Mouse (Mus musculus): ENCODE data around the gene Cat. TPM values are rescaled to one million over a fixed set of nuclear protein-coding genes. Genes with fewer than 3 reads are reported as not detected.

Gene Cat
- total and polyA plus RNA-seq, 3 experiments = 29.8 to 84.7 (median 45.0) TPM

DNA sequence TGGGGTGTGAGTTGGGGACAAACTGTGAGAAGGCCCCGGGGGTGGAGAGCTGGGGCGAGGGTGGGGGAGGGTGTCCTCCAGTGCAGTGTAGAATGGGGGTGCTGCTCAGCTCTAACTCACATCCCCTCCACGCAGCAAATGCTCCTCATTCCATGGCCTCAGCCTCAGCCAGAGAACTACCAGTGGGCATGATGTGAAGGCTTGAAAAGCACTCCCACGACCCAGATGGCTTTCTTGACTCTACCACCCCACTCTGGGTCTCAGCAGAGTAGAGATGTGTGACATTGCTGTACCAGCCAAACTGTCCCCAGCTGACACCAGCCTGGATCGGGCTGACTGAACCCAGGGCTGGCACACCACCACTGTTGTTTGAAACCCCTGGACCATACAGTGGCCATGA, 32.4 kb downstream of the Cat start:
- dilution Hi-C loops (cut with MboI; ENCODE audit: extremely low pct_ligation_motif_present, extremely low pct_unique_long_range_greater_than_20kb, low sequenced_read_pairs) (no loop called here), in situ Hi-C loops (cut with MboI; ENCODE audit: low pct_ligation_motif_present, low pct_unique_long_range_greater_than_20kb, low sequenced_read_pairs) (loop anchor here (5.0 to 25.0 kb wide), 3 partner anchors 95 to 535 kb away; no protein-coding TSS in a partner anchor)
- DNase-seq (ENCODE audit: extremely low read depth) = no peak
- Histone ChIP-seq H3K79me2 (replicated peaks; ENCODE audit: control insufficient read depth, extremely low read depth, insufficient read depth, poor library complexity, severe bottlenecking) (no peaks in the 10 kb centered on the region), H3K9me3 (replicated peaks; ENCODE audit: low read length) (no peaks in the 10 kb centered on the region), H3K9ac (ENCODE audit: insufficient read depth, low read depth) (no peak overlapping the region), H3K27me3 (replicated peaks) (no peaks in the 10 kb centered on the region), H3K36me3 (replicated peaks in 1 of 2; ENCODE audit: control insufficient read depth in 1 of 2, insufficient read depth in 1 of 2, low read length in 1 of 2) (peaks cover 28 to 52% of the 10 kb centered on the region in 2 experiments), H3K4me2 (ENCODE audit: insufficient read depth, low read depth, poor library complexity, severe bottlenecking) (no peak overlapping the region), H3K4me3 (replicated peaks in 1 of 3; ENCODE audit: low read depth in 2 of 3, low read length in 2 of 3, poor library complexity in 1 of 3) (no peak overlapping the region), H3K27ac (ENCODE audit: insufficient read depth, low read depth) (no peak overlapping the region), H3K4me1 (ENCODE audit: control insufficient read depth in 1 of 2, insufficient read depth in 2 of 2) (no peaks in the 10 kb centered on the region)
- TF ChIP-seq RCOR1 (conservative IDR thresholded peaks at IDR 0.05; ENCODE audit: low read depth, low read length) (no peak), UBTF (IDR thresholded peaks at IDR 0.05; ENCODE audit: low read depth, low read length) (no peak), SMC3 (IDR thresholded peaks at IDR 0.05; ENCODE audit: low read depth, low read length) (no peak), MEF2A (IDR thresholded peaks at IDR 0.05; ENCODE audit: borderline replicate concordance, low read depth, low read length) (no peak)

DNA sequence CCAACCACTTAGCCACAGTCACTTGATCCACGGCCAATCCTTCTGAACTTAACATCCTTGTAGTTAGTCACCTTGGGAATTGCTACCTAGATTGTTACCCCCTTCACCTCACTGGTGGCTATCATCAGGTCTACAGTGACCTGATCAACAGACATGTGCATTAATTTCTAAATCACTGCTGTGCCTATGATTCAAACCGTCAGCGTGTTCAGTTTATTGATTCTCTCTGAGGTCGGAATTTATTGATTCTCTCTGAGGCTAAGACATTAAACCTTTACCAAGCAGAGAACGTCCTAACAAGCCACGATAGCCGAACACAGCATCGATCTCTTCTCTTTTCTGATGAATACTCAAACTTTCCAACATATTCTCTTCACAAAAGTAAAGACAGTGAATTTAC, 34.7 kb downstream of the Cat start:
- H3K36me3 ChIP-seq (replicated peaks in 1 of 2; ENCODE audit: control insufficient read depth in 1 of 2, insufficient read depth in 1 of 2, low read length in 1 of 2) = peaks cover 17 to 32% of the 10 kb centered on the region in 2 experiments
- no peaks in the 10 kb centered on the region for H3K4me1 ChIP-seq (ENCODE audit: control insufficient read depth in 1 of 2, insufficient read depth in 2 of 2)
- no peaks in the 10 kb centered on the region for H3K79me2 ChIP-seq (replicated peaks; ENCODE audit: control insufficient read depth, extremely low read depth, insufficient read depth, poor library complexity, severe bottlenecking)
- no peak overlapping the region for H3K9ac ChIP-seq (ENCODE audit: insufficient read depth, low read depth)
- H3K4me2 ChIP-seq (ENCODE audit: insufficient read depth, low read depth, poor library complexity, severe bottlenecking) = no peak overlapping the region
- no peaks in the 10 kb centered on the region for H3K9me3 ChIP-seq (replicated peaks; ENCODE audit: low read length)
- H3K4me3 ChIP-seq (replicated peaks in 1 of 3; ENCODE audit: low read depth in 2 of 3, low read length in 2 of 3, poor library complexity in 1 of 3) = no peak overlapping the region
- no peak overlapping the region for H3K27ac ChIP-seq (ENCODE audit: insufficient read depth, low read depth)
- no peaks in the 10 kb centered on the region for H3K27me3 ChIP-seq (replicated peaks)
- no peak for DNase-seq (ENCODE audit: extremely low read depth)
- dilution Hi-C loops (cut with MboI; ENCODE audit: extremely low pct_ligation_motif_present, extremely low pct_unique_long_range_greater_than_20kb, low sequenced_read_pairs) (no loop called here), in situ Hi-C loops (cut with MboI; ENCODE audit: low pct_ligation_motif_present, low pct_unique_long_range_greater_than_20kb, low sequenced_read_pairs) (loop anchor here (5.0 to 25.0 kb wide), 3 partner anchors 97 to 537 kb away; no protein-coding TSS in a partner anchor)
- TF ChIP-seq IRF4 (IDR thresholded peaks at IDR 0.05; ENCODE audit: low read depth, low read length) (no peak), ZKSCAN1 (IDR thresholded peaks at IDR 0.05; ENCODE audit: borderline replicate concordance, low read depth, low read length) (no peak), SIN3A (IDR thresholded peaks at IDR 0.05; ENCODE audit: low read length) (no peak), MAFK (IDR thresholded peaks at IDR 0.05; ENCODE audit: insufficient replicate concordance, low read length) (no peak), USF1 (IDR thresholded peaks at IDR 0.05; ENCODE audit: low read depth, low read length) (no peak), TCF12 (IDR thresholded peaks at IDR 0.05; ENCODE audit: low read depth, low read length) (no peak), RAD21 (IDR thresholded peaks at IDR 0.05; ENCODE audit: low read depth, low read length) (no peak), JUND (conservative IDR thresholded peaks at IDR 0.05; ENCODE audit: low read depth, low read length) (no peak), UBTF (IDR thresholded peaks at IDR 0.05; ENCODE audit: low read depth, low read length) (no peak), PAX5 (IDR thresholded peaks at IDR 0.05; ENCODE audit: low read length) (no peak), ZMIZ1 (IDR thresholded peaks at IDR 0.05; ENCODE audit: low read depth, low read length) (no peak), ELF1 (IDR thresholded peaks at IDR 0.05; ENCODE audit: low read depth, low read length) (no peak), CHD1 (IDR thresholded peaks at IDR 0.05; ENCODE audit: low read depth, low read length) (no peak), USF2 (conservative IDR thresholded peaks at IDR 0.05; ENCODE audit: low read depth, low read length) (no peak), NRF1 (IDR thresholded peaks at IDR 0.05; ENCODE audit: low read depth, low read length) (no peak), MEF2A (IDR thresholded peaks at IDR 0.05; ENCODE audit: borderline replicate concordance, low read depth, low read length) (no peak), TBP (conservative IDR thresholded peaks at IDR 0.05; ENCODE audit: low read depth, low read length) (no peak)
